Mouse (Mus musculus): Measurements from ENCODE around the gene Gm10295.

- TF ChIP-seq CTCF (IDR thresholded peaks at IDR 0.05; ENCODE audit: insufficient read depth, low read depth, low read length) = no peak
- TF ChIP-seq POLR2A (IDR thresholded peaks at IDR 0.05; ENCODE audit: insufficient read depth, low read depth, low read length) = no peak
These were observed 22.8 kb upstream of the Gm10295 start for GRCm38 (mm10) chr7:71374059-71374458.
